Mouse (Mus musculus) embryonic facial prominence, embryonic 14.5 days (tissue): ENCODE data around the gene Cd300e. TPM values are rescaled to one million over a fixed set of nuclear protein-coding genes. Genes with fewer than 3 reads are reported as not detected.

Experiments used
- ATAC-seq: fragments of 200-750 bp; cut with Nextera tagmentation; 2 replicates; pipeline ENCODE4 v1.8.0; 2017; ENCODE audit warnings: low read depth, moderate number of reproducible peaks, moderate TSS enrichment
- DNase-seq: peaks from one replicate; pipeline ENCODE4 v3.0.0-alpha.2; 2015; ENCODE audit warnings: low spot score
- H3K27ac ChIP-seq: fragments of 300-500 bp; sonication (generic); replicated peaks from 2 replicates; pipeline ENCODE4 v1.5.1; 2014; ENCODE audit warnings: low read depth, mild to moderate bottlenecking, low read length, moderate library complexity
- H3K27me3 ChIP-seq: fragments of 300-500 bp; sonication (generic); replicated peaks from 2 replicates; pipeline ENCODE4 v1.6.1; 2014; ENCODE audit warnings: low read length; ENCODE audit not compliant: control insufficient read depth, insufficient read depth
- H3K36me3 ChIP-seq: fragments of 300-500 bp; sonication (generic); 2 replicates; pipeline ENCODE4 v1.6.1; 2014; ENCODE audit warnings: low read length, mixed read lengths; ENCODE audit not compliant: control insufficient read depth, insufficient read depth
- H3K4me1 ChIP-seq: fragments of 300-500 bp; sonication (generic); 2 replicates; pipeline ENCODE4 v1.6.1; 2014; ENCODE audit warnings: antibody characterized with exemption, low read length; ENCODE audit not compliant: control insufficient read depth, insufficient read depth
- H3K4me2 ChIP-seq: fragments of 300-500 bp; sonication (generic); 2 replicates; pipeline ENCODE4 v1.6.1; 2014; ENCODE audit warnings: low read depth, mild to moderate bottlenecking, low read length, moderate library complexity, mixed read lengths
- H3K4me3 ChIP-seq: fragments of 300-500 bp; sonication (generic); 2 replicates; pipeline ENCODE4 v1.5.1; 2014; ENCODE audit warnings: low read depth, mild to moderate bottlenecking, low read length
- H3K9ac ChIP-seq: fragments of 300-500 bp; sonication (generic); 2 replicates; pipeline ENCODE4 v1.6.1; 2014; ENCODE audit warnings: low read depth, mild to moderate bottlenecking, low read length, moderate library complexity, mixed read lengths
- H3K9me3 ChIP-seq: fragments of 300-500 bp; sonication (generic); 2 replicates; pipeline ENCODE4 v1.6.1; 2016; ENCODE audit warnings: low read length; ENCODE audit not compliant: control insufficient read depth
- WGBS: fragments of 180-500 bp; shearing (Covaris S2); extraction: QIAGEN DNeasy Blood & Tissue Kit; methylation state at CpG from one replicate; pipeline ENCODE4 v1.1.7; 2014; 5-methylcytosine and 5-hydroxymethylcytosine counted together
- polyA plus RNA-seq: library from polyadenylated mRNA; unstranded; fragments of >200 nt; fragmentation: Nextera tagmentation; extraction: Ambion mirVana; gene quantifications from 2 replicates; pipeline ENCODE4 v1.2.1, GENCODE M21; 2014

Gene Cd300e
- polyA plus RNA-seq: 0.10 TPM in 1 of 2 replicates, not detected in the other

DNA sequence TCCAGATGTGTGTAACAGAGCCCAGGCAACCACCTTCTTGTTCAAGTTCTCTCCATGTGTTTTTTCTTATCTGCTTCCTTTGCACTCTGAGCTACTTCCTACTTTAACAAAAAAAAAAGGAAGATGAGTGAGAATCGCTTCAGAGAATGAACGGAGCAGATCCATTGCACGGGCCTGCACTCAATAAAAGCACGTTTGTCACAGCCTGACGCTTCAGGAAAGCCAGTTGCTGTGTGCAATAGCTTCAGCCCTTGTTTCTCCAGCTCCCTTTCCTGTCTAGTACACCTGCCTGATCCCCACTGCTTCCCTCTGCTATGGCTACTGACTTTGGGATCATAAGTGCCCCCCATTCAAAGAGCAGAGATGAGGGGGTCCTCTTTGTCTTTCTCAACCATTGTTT is at the start of gene Cd300e:
Cd300e (minus strand) TSS at position 101 of the 400 bp plus-strand sequence.
- Histone ChIP-seq H3K27ac (no peak within 1 kb of the TSS), H3K9ac (no peak within 1 kb of the TSS), H3K4me3 (no peak within 1 kb of the TSS), H3K4me2 (no peak within 1 kb of the TSS), H3K4me1 (no peaks in the 10 kb centered on the region), H3K27me3 (no peaks in the 10 kb centered on the region), H3K36me3 (no peaks in the 10 kb centered on the region), H3K9me3 (no peaks in the 10 kb centered on the region)
- 44% methylated on average over 5 of the region's 5 CpGs for WGBS
- no peak for ATAC-seq
- no peak for DNase-seq

DNA sequence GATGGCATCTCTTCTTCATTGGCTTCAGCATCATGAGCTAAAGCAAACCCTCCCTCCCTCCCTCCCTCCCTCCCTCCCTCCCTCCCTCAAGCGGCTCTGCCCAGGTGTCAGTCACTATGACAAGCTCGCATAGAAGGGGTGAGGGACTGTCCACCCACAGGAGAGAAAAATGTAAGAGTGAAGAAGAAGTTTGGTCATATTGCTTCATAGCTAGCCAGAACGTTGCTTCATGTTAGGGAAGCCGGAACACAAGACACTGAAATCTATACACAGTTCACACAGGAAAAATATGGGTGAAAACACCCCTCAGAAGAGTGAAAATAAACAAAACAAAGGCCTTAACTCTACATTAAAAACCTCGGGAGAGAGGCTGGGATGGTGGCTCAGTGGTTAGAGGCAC is 48.3 kb upstream of the Cd300e start:
- H3K4me1 ChIP-seq: no peaks in the 10 kb centered on the region; the same call in 1 of the 2 replicates
- H3K27ac ChIP-seq: no peak overlapping the region
- H3K9ac ChIP-seq: no peak overlapping the region
- H3K4me2 ChIP-seq: no peak overlapping the region
- H3K27me3 ChIP-seq: 0 out of 2 replicates have a peak, but pooled peaks cover 4% of the 10 kb centered on the region
- H3K9me3 ChIP-seq: no peaks in the 10 kb centered on the region
- 83% methylated on average over 4 of the region's 5 CpGs for WGBS
- ATAC-seq (no peak), DNase-seq (no peak)
- H3K4me3 ChIP-seq: no peak overlapping the region
- no peaks in the 10 kb centered on the region for H3K36me3 ChIP-seq

DNA sequence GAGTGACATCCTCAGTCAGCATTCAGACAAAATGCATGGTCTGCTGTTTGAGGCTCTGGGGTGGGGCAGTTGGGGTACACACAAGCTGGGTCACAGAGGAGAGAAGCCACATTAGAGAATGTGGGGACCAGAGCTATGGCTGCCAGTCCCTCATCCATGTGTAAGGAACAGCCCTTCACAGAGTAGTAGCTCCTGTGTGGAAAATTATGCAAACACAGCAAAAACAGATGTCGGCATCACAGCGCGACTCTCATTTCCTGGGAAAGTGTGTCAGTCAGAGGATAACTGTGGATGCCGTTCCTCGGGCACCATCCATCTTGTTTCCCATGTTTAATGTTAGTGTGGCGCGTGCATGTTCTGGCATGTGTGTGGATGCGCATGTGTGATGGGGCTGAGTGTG is 46.2 kb upstream of the Cd300e start:
- Histone ChIP-seq H3K27ac (no peak overlapping the region), H3K9ac (no peak overlapping the region), H3K4me2 (no peak overlapping the region), H3K4me1 (peaks cover 3% of the 10 kb centered on the region; the same call in 1 of the 2 replicates), H3K36me3 (no peaks in the 10 kb centered on the region), H3K4me3 (no peak overlapping the region), H3K9me3 (no peaks in the 10 kb centered on the region), H3K27me3 (0 out of 2 replicates have a peak, but pooled peaks cover 4% of the 10 kb centered on the region)
- DNase-seq (no peak), ATAC-seq (no peak)
- WGBS: 74% methylated on average over 8 of the region's 8 CpGs

DNA sequence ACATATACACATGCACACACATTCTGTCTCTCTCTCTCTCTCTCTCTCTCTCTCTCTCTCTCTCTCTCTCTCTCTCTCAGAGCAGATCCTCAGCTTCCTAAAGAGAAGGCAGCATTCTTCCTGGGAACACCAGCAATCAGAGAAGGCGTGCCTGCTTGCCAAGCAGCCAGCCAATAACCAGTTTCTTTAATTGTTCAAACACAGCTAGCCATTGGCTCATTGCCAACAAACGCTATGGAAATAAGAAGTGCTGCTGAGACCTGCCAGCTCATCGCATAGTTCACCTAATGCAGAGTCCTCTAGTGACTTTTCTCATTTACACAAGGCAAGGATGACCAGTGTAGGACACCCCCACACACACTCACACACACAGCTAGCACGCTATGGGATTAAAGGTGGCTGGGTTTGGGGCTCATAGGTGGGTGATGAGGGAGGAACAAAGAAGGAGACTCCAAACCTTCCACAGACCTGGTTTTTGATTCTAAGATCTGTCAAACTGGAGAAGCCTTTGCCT is 45.5 kb upstream of the Cd300e start:
- Histone ChIP-seq H3K36me3 (no peaks in the 10 kb centered on the region), H3K9ac (no peak overlapping the region), H3K27ac (no peak overlapping the region), H3K4me2 (no peak overlapping the region), H3K9me3 (no peaks in the 10 kb centered on the region), H3K27me3 (0 out of 2 replicates have a peak, but pooled peaks cover 4% of the 10 kb centered on the region), H3K4me1 (peaks cover 3% of the 10 kb centered on the region; the same call in 1 of the 2 replicates), H3K4me3 (no peak overlapping the region)
- DNase-seq (peak; percentile 77), ATAC-seq (no peak)
- 36% methylated on average over 4 of the region's 4 CpGs for WGBS

DNA sequence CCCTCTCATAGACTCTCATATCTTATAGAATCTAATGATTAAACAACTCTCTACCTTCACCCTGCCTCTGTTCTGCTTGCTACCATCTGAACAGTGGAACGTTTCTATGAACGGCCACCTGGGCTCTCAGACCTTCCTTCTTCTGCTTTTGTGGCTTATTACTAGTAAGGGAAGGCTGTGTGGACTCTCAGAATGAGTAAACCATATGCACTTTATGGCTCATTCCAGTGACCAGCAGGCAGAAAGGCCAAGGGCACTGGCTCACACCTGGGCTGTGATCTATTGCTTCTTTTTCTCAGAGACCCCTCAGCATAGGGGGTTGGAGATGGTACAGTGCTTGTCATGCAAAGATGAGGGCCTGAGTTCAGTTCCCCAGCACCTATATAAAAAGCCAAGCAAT is 44.7 kb upstream of the Cd300e start:
- no peak overlapping the region for H3K4me2 ChIP-seq
- ATAC-seq: no peak
- H3K4me3 ChIP-seq: no peak overlapping the region
- 81% methylated on average over 2 of the region's 2 CpGs for WGBS
- no peak overlapping the region for H3K9ac ChIP-seq
- no peaks in the 10 kb centered on the region for H3K36me3 ChIP-seq
- H3K27ac ChIP-seq: no peak overlapping the region
- peaks cover 3% of the 10 kb centered on the region; the same call in 1 of the 2 replicates for H3K4me1 ChIP-seq
- H3K9me3 ChIP-seq: no peaks in the 10 kb centered on the region
- no peak for DNase-seq
- 0 out of 2 replicates have a peak, but pooled peaks cover 4% of the 10 kb centered on the region for H3K27me3 ChIP-seq

DNA sequence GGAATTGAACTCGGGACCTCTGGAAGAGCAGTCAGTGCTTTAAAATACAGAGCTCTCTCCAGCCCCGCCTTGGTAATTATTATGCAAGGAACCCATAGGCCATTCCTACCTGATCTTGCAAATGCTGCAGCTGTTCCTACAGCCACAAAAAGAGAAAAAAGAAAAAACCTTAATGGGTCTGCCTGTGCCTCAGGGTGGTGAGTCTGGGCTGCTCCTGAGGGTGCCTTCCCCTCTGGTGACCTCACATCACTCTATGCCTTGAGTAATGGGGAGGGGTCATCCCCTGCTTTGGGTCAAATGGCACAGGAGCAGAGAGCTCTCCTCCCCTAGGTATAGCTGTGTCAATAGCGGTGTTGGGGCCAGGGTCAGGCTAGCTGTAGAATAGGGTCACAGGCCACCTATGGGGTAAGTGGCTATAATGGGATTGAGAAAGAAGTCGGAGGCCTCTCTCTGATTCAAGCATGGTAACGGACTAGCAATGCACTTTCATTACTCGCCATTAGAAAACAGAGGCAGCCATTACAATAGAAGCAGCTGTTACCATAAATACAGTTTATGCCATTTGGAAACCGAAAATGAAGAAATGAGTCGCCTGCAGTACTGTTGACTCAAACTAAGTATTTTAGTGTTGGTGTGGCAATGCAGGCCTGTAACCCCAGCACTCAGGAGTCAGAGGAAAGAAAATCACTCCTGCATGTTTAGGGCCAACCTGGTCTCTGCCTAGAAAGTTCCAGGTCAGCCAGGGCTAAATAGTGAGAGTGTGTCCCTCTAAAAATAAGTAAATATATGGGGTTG is 43.0 kb upstream of the Cd300e start:
- Histone ChIP-seq H3K27ac (no peak overlapping the region), H3K4me3 (no peak overlapping the region), H3K4me1 (peaks cover 8% of the 10 kb centered on the region), H3K9me3 (no peaks in the 10 kb centered on the region), H3K4me2 (no peak overlapping the region), H3K27me3 (0 out of 2 replicates have a peak, but pooled peaks cover 4% of the 10 kb centered on the region), H3K9ac (no peak overlapping the region), H3K36me3 (no peaks in the 10 kb centered on the region)
- 57% methylated on average over 8 of the region's 8 CpGs for WGBS
- ATAC-seq (no peak), DNase-seq (no peak)

DNA sequence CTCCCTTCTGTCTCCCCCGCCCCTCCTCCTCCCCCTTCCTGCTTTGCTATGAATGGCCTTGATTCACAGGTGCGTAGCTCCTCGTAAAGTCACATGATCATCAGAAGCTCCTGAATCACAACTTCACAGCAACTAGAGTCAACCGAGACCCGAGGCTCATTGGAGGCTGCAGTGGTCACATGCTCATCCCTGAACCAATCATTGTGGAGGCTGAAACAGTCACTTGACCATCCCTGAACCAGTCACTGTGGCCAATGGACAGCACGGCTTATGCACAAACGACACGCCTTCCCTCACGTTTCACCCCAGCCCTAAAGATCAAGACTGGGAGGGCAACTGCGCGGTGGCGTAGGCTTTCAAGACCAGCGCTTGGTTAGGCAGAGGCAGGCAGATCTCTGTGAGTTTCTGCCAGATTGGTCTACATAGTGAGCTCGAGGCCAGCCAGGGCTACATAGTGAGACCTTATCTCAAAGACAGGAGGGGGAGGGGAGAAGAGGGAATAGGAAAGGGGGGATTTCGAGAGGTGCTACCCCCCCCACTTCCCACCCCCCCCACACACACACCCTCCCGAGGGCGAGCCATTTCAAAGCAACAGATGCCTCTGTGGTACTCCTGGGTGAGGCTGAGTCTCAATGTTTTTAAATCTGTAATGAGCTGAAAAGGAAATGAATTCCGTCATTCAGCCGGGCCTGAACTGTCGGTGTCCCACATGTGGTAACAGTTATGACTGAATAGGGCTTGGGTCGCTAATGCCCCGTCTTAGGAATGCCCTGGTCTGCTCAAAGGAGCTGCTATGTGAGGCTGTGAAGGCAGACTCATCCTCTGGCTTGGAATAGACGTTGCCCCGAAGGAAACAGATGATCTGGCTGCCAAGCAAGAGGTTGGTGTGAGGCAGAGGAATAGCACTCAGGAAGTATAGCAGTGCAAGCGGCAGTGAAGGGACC is 41.8 kb upstream of the Cd300e start:
- Histone ChIP-seq H3K4me3 (no peak overlapping the region), H3K4me2 (no peak overlapping the region), H3K27me3 (0 out of 2 replicates have a peak, but pooled peaks cover 9% of the 10 kb centered on the region), H3K9me3 (no peaks in the 10 kb centered on the region), H3K9ac (no peak overlapping the region), H3K27ac (no peak overlapping the region), H3K36me3 (no peaks in the 10 kb centered on the region), H3K4me1 (peaks cover 8% of the 10 kb centered on the region)
- peak; percentile 29 for DNase-seq
- 65% methylated on average over 25 of the region's 25 CpGs for WGBS
- ATAC-seq: no peak

DNA sequence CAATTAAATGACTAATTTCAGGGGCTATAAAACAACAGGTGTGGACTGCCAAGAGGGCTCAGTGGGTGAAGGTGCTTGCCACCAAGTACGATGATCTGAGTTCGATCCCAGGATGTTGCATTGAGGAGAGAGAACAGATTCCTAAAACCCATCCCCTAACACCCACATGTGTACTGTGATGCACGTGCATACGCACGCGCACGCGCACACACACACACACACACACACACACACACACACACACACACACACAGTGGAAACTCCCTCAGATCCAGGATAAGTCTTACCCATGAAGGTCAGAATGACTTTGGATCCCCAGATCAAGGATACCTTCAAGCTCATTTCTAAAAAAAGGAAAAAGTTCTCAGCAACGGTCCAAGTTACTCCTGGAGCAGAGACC is 40.1 kb upstream of the Cd300e start:
- Histone ChIP-seq H3K9me3 (no peaks in the 10 kb centered on the region), H3K9ac (no peak overlapping the region), H3K27me3 (0 out of 2 replicates have a peak, but pooled peaks cover 6% of the 10 kb centered on the region), H3K27ac (no peak overlapping the region), H3K4me3 (no peak overlapping the region), H3K4me1 (peaks cover 8% of the 10 kb centered on the region), H3K36me3 (no peaks in the 10 kb centered on the region), H3K4me2 (no peak overlapping the region)
- DNase-seq (no peak), ATAC-seq (no peak)
- WGBS: 95% methylated on average over 9 of the region's 9 CpGs
